Mouse (Mus musculus): ENCODE results near the gene Clec16a. TPM values are rescaled to one million over a fixed set of nuclear protein-coding genes. Genes with fewer than 3 reads are reported as not detected.

The Clec16a gene
- polyA plus RNA-seq, 1 experiment from 2014 or later: 12.8 TPM

- Histone ChIP-seq H3K27ac (no peak overlapping the region), H3K9me3 (replicated peaks) (no peaks in the 10 kb centered on the region), H3K36me3 (no peaks in the 10 kb centered on the region), H3K4me3 (replicated peaks) (no peak overlapping the region), H3K27me3 (no peaks in the 10 kb centered on the region), H3K9ac (no peak overlapping the region), H3K4me1 (replicated peaks) (no peaks in the 10 kb centered on the region), H3K4me2 (no peak overlapping the region)
- DNase-seq: no peak
- ATAC-seq (ENCODE audit: low read depth): no peak
- WGBS (ENCODE audit: insufficient replicate concordance): 67% methylated on average over 8 of the region's 8 CpGs
Measured at GRCm38 (mm10) chr16:10683193-10684000, 138.3 kb downstream of the Clec16a start.

GRCm38 (mm10) chr16:10689748-10690318 is 144.7 kb downstream of the Clec16a start:
- DNase-seq (peak; percentile 3), ATAC-seq (ENCODE audit: low read depth) (peak; percentile 80)
- Histone ChIP-seq H3K4me3 (replicated peaks) (no peak overlapping the region), H3K27me3 (no peaks in the 10 kb centered on the region), H3K27ac (peak overlapping the region; percentile 54; the same call in 1 of the 2 replicates), H3K9ac (no peak overlapping the region), H3K9me3 (replicated peaks) (no peaks in the 10 kb centered on the region), H3K4me1 (replicated peaks) (peaks cover 21% of the 10 kb centered on the region), H3K36me3 (no peaks in the 10 kb centered on the region), H3K4me2 (peak overlapping the region; percentile 24)
- WGBS (ENCODE audit: insufficient replicate concordance): 16% methylated on average over 6 of the region's 6 CpGs

- Histone ChIP-seq H3K36me3 (no peaks in the 10 kb centered on the region), H3K27me3 (no peaks in the 10 kb centered on the region), H3K4me1 (replicated peaks) (peaks cover 21% of the 10 kb centered on the region), H3K27ac (peak overlapping the region; percentile 54), H3K4me2 (peak overlapping the region; percentile 24), H3K4me3 (replicated peaks) (no peak overlapping the region), H3K9me3 (replicated peaks) (no peaks in the 10 kb centered on the region), H3K9ac (no peak overlapping the region)
- 15% methylated on average over 3 of the region's 3 CpGs for WGBS (ENCODE audit: insufficient replicate concordance)
- ATAC-seq (ENCODE audit: low read depth): peak; percentile 25; the same call in 1 of the 2 replicates
- no peak for DNase-seq
Measured at GRCm38 (mm10) chr16:10690442-10690841, 145.3 kb downstream of the Clec16a start.

- H3K27me3 ChIP-seq: no peaks in the 10 kb centered on the region
- ATAC-seq (ENCODE audit: low read depth) (no peak), DNase-seq (no peak)
- no peaks in the 10 kb centered on the region for H3K9me3 ChIP-seq (replicated peaks)
- no peak overlapping the region for H3K4me2 ChIP-seq
- H3K4me3 ChIP-seq (replicated peaks): no peak overlapping the region
- no peak overlapping the region for H3K27ac ChIP-seq
- 75% methylated on average over 5 of the region's 5 CpGs for WGBS (ENCODE audit: insufficient replicate concordance)
- no peak overlapping the region for H3K9ac ChIP-seq
- H3K36me3 ChIP-seq: no peaks in the 10 kb centered on the region
- peaks cover 21% of the 10 kb centered on the region for H3K4me1 ChIP-seq (replicated peaks)
Measured at GRCm38 (mm10) chr16:10691705-10692104, 146.6 kb downstream of the Clec16a start.

- Histone ChIP-seq H3K27ac (no peak overlapping the region), H3K9ac (no peak overlapping the region), H3K4me2 (no peak overlapping the region), H3K4me1 (replicated peaks) (peaks cover 29% of the 10 kb centered on the region), H3K9me3 (replicated peaks) (no peaks in the 10 kb centered on the region), H3K4me3 (replicated peaks) (no peak overlapping the region), H3K27me3 (no peaks in the 10 kb centered on the region), H3K36me3 (no peaks in the 10 kb centered on the region)
- WGBS (ENCODE audit: insufficient replicate concordance): 81% methylated on average over 8 of the region's 8 CpGs
- ATAC-seq (ENCODE audit: low read depth) (no peak), DNase-seq (no peak)
Measured at GRCm38 (mm10) chr16:10692848-10693247, 147.7 kb downstream of the Clec16a start.

GRCm38 (mm10) chr16:10693424-10693823 is 148.3 kb downstream of the Clec16a start:
- Histone ChIP-seq H3K36me3 (no peaks in the 10 kb centered on the region), H3K4me3 (replicated peaks) (no peak overlapping the region), H3K27ac (no peak overlapping the region), H3K9me3 (replicated peaks) (no peaks in the 10 kb centered on the region), H3K4me2 (no peak overlapping the region), H3K9ac (no peak overlapping the region), H3K27me3 (no peaks in the 10 kb centered on the region), H3K4me1 (replicated peaks) (peaks cover 32% of the 10 kb centered on the region)
- WGBS (ENCODE audit: insufficient replicate concordance): 63% methylated on average over 1 of the region's 1 CpGs
- no peak for DNase-seq
- ATAC-seq (ENCODE audit: low read depth): no peak

GRCm38 (mm10) chr16:10694414-10694851 is 149.3 kb downstream of the Clec16a start:
- H3K36me3 ChIP-seq: no peaks in the 10 kb centered on the region
- no peak overlapping the region for H3K9ac ChIP-seq
- H3K4me3 ChIP-seq (replicated peaks): no peak overlapping the region
- ATAC-seq (ENCODE audit: low read depth) (no peak), DNase-seq (no peak)
- no peaks in the 10 kb centered on the region for H3K9me3 ChIP-seq (replicated peaks)
- 0 out of 2 replicates have a peak overlapping the region, but pooled peaks have one; percentile 18 for H3K27ac ChIP-seq
- no peaks in the 10 kb centered on the region for H3K27me3 ChIP-seq
- no peak overlapping the region for H3K4me2 ChIP-seq
- peaks cover 32% of the 10 kb centered on the region for H3K4me1 ChIP-seq (replicated peaks)
- 56% methylated on average over 11 of the region's 11 CpGs for WGBS (ENCODE audit: insufficient replicate concordance)

- no peak overlapping the region for H3K9ac ChIP-seq
- no peaks in the 10 kb centered on the region for H3K36me3 ChIP-seq
- ATAC-seq (ENCODE audit: low read depth) (no peak), DNase-seq (no peak)
- no peak overlapping the region for H3K27ac ChIP-seq
- H3K4me2 ChIP-seq: no peak overlapping the region
- peaks cover 14% of the 10 kb centered on the region for H3K4me1 ChIP-seq (replicated peaks)
- H3K4me3 ChIP-seq (replicated peaks): no peak overlapping the region
- 69% methylated on average over 6 of the region's 6 CpGs for WGBS (ENCODE audit: insufficient replicate concordance)
- no peaks in the 10 kb centered on the region for H3K9me3 ChIP-seq (replicated peaks)
- no peaks in the 10 kb centered on the region for H3K27me3 ChIP-seq
Measured at GRCm38 (mm10) chr16:10697861-10698659, 152.9 kb downstream of the Clec16a start.

- Histone ChIP-seq H3K36me3 (no peaks in the 10 kb centered on the region), H3K9me3 (replicated peaks) (no peaks in the 10 kb centered on the region), H3K9ac (no peak overlapping the region), H3K4me1 (replicated peaks) (peaks cover 14% of the 10 kb centered on the region), H3K27me3 (no peaks in the 10 kb centered on the region), H3K4me3 (replicated peaks) (no peak overlapping the region), H3K27ac (no peak overlapping the region), H3K4me2 (no peak overlapping the region)
- ATAC-seq (ENCODE audit: low read depth) (no peak), DNase-seq (no peak)
- WGBS (ENCODE audit: insufficient replicate concordance): 58% methylated on average over 3 of the region's 3 CpGs
Measured at GRCm38 (mm10) chr16:10699316-10699715, 154.2 kb downstream of the Clec16a start.

- Histone ChIP-seq H3K9ac (no peak overlapping the region), H3K4me1 (replicated peaks) (peaks cover 14% of the 10 kb centered on the region), H3K36me3 (no peaks in the 10 kb centered on the region), H3K4me2 (no peak overlapping the region), H3K27ac (no peak overlapping the region), H3K27me3 (no peaks in the 10 kb centered on the region), H3K4me3 (replicated peaks) (no peak overlapping the region), H3K9me3 (replicated peaks) (no peaks in the 10 kb centered on the region)
- DNase-seq (no peak), ATAC-seq (ENCODE audit: low read depth) (no peak)
- 71% methylated on average over 2 of the region's 2 CpGs for WGBS (ENCODE audit: insufficient replicate concordance)
Measured at GRCm38 (mm10) chr16:10700160-10700559, 155.0 kb downstream of the Clec16a start.

GRCm38 (mm10) chr16:10702399-10702798 is 157.3 kb downstream of the Clec16a start:
- Histone ChIP-seq H3K4me2 (no peak overlapping the region), H3K9ac (no peak overlapping the region), H3K27ac (no peak overlapping the region), H3K4me1 (replicated peaks) (peaks cover 10% of the 10 kb centered on the region), H3K9me3 (replicated peaks) (no peaks in the 10 kb centered on the region), H3K27me3 (no peaks in the 10 kb centered on the region), H3K4me3 (replicated peaks) (no peak overlapping the region), H3K36me3 (no peaks in the 10 kb centered on the region)
- DNase-seq (no peak), ATAC-seq (ENCODE audit: low read depth) (no peak)
- WGBS (ENCODE audit: insufficient replicate concordance): 54% methylated on average over 2 of the region's 2 CpGs

Measured in liver, embryonic 13.5 days (tissue).